Mouse (Mus musculus) embryo, embryonic 10.5 days (tissue): ENCODE results near the gene Clcn7.
A peak's percentile ranks its signal among the peaks of the same experiment; 100 is the strongest.
"Not testable (repeated sequence)": the region's sequence is repeated elsewhere in the genome, so short reads cannot be mapped to it uniquely, and the experiment has no call there.

Source experiments
- DNase-seq: peaks from one replicate; pipeline ENCODE4 v3.0.0-alpha.2; 2015; ENCODE audit warnings: low spot score

Clcn7 gene

DNA sequence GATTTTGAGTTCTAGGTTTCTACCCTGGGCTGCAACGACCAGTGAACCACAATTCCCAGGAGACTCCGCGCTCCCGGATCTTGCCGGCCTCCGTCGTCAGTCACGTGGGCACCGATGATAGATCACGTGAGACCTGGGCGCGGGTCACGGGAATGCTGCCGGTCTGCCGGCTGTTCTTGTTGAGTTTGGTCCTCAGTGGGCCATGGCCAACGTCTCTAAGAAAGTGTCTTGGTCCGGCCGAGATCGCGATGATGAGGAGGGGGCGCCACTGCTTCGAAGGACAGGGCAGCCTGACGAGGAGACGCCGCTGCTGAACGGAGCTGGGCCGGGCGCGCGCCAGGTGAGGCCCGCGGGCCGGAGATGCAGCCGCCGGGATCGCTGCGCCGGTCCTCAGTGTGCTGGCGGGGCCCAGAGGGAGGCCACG lies at the start of gene Clcn7:
Gene Clcn7, plus strand, starts transcription at position 117 of the 424 bp plus-strand sequence.
- DNase-seq: peak; percentile 96

DNA sequence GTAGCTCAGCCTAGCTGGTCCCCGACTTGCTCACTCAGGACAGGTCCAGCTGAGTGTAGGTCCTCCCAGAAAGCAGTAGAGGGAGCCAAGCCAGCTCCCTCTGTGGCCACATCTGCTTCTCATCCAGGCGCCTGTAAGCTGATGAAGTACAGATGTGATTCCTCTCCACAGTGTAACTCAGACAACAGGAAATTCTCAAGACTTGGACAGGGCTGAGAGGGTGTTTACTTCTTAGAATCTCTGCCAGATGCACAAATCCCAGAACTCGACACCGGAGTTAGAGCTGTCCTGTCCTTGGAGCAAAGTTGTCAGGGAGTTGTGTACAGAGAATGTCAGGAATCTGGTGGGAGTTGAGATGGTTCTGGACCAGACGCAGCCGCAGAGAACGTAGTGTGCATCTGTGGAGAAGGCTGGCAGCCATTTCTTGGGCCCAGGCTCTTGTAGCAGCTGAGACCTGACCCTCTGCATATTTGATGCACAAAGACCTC lies 49.7 kb upstream of the Clcn7 start, which contains the start of gene Tmem204:
Gene Tmem204, minus strand, starts transcription at position 148 of the 488 bp plus-strand sequence.
- peak; percentile 90 for DNase-seq

DNA sequence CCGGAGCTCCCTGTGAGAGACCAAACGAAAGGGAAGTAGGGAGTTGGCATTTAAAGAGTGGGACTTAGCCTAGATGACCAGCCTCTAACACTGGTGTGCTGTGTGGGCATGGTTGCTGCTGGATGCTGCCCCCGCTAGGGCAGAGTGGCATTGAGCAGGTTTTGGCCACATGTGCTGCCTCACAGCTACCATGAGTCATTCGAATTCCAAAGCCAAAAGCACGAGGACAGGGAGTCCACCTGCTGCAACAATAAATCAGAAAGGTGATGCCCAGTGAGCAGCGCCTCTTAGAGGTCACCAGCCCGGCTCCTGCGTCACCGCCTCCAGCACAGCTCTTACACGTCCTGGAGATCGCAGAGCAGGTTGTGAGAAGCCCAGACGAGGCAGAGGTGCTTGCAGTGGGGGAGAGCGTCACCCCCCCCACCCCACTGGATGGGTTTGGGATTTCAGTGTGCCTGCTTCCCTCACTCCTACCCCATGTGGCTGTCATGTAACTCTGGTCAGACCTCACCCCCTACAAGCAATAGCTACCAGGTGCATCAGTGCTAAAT lies 48.3 kb upstream of the Clcn7 start:
- no peak for DNase-seq

DNA sequence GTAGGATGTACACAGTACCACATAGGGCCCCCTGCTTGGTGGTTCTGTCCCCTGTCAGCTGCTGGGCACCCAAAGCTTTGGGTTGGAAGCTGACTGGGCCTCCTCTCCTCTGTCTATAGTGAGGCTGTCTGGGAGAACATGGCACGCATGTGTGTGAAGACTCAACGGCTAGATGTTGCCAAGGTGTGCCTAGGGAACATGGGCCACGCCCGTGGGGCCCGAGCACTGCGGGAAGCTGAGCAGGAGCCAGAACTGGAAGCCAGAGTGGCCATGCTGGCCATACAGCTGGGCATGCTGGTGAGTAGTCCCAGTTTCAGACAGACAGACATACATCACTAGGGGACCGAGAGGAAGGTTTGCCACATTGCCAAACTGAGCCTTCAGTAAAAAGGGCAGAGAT lies 46.5 kb upstream of the Clcn7 start:
- no peak for DNase-seq

DNA sequence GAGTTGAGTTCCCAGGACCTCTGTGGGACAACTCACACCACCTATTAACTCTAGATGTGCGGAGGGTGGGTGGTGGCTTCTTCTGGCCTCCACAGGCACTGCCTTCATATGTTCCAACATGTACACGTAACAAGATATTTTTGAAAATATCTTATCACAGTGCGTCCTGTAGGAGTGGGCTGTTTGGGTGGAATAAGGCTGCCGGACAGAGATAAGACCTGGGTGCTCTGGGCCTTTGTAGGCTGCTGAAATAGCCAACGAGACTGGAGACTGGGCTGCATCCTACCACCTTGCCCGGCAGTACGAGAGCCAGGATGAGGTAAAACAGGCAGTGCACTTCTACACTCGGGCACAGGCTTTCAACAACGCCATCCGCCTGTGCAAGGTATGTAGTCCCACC lies 44.0 kb upstream of the Clcn7 start:
- DNase-seq: no peak

DNA sequence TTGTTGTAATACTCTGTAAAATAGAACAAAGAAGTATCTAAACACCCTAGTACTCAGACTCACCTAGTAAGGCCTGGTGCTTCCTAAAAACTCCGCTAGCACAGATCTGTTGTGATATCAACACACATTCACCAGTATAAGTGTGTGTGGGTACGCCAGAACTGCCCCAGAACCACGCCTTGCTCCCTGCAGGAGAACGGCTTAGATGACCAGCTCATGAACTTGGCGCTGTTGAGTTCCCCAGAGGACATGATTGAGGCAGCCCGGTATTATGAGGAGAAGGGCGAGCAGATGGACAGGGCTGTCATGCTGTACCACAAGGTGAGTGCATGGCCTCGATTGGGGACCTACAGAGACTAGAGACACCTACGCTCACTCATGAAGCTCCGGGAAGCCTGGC lies 42.7 kb upstream of the Clcn7 start:
- no peak for DNase-seq

DNA sequence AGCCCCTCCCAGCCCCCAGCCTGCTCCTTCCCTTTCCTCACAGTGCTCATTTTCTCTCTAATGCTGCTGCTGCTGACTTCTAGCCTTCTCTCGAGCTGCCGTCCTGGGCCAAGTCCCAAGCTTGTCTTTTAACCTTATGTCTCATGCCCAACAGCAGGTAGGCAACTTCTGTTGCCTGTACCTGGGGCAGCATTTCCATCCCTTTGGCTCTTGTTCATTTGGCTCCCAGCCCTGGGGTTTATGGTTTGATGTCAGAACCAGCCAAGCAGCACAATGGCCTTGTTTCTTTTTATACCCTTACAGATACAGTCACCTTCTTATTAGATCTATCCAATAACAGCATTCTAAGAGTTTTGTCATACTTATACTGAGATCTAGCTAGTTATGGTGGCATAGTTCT lies 37.0 kb upstream of the Clcn7 start:
- DNase-seq: no peak

DNA sequence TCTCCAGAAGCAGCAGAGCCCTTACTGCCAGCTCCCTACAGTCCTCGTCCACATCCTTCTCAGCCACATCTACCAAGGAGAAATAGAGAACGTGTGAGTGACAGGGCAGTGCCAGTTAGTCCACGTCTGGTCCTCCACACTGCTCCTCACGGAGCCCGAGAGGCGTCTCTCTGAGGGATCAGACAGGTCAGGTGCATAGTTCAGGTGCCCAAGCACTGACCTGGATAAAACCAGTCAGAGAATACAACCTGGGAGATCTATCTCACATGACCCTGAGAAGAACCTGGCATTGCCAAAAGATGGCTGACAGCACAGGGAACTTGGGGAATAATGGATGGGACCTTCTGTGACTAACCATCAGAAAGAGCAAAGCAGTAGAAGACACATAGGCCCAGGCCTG lies 33.1 kb upstream of the Clcn7 start:
- DNase-seq: no peak

DNA sequence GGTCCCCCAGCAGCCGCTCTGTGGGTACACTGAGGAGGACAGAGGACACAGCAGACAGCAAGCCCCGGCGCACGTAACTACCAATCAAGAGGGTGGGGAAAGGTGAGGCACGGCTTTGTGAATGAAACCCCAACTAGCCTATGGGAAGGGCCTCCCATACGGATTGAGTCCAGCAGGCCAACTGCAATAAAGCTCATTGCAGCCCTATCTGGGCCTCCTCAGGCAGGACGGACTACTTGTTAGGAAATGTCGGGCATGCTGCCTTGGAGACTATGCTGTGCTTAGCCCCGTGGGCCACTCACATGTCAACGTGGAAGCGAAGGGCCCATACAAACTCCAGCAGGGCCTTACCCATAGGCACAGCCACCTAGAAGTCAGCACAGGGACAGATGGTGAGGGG lies 31.9 kb upstream of the Clcn7 start:
- DNase-seq: no peak

DNA sequence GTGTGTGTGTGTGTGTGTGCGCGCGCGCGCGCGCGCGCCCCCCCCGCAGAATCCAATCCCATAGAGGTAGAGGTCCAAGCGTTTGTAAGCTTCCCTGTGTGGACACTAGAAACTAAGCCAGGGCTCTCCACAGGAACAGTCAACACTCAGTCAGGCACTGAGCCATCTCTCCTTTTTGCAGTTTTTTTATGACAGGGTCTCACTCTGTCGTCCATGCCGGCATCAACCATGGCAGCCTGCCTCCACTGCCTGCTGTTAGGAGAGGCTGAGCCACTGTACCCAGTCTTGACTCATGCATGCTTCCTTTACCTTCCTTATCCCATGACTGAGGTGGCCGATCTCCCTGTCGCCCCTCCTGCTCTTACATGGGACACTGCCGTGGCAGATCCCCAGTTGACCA lies 25.4 kb upstream of the Clcn7 start:
- no peak for DNase-seq

DNA sequence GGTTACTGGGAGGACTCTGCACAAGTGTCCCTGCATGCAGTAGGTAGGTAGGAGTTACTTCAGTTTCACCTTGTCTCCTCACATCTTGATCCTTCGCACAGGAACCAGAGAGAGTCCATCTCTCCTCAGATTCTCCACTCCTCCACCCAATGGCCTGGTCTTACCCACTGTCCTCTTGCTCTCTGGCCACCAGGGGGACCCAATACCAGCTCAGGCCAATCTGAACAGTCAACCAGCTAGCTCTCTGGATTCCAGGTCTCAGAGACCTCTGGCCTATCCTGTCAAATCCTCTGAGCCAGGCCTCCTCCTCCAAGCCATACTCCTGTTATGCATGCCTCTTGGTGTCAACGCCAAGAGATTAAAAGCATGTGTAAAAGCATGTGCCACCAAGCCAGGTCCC lies 23.6 kb upstream of the Clcn7 start:
- DNase-seq: peak; percentile 60

DNA sequence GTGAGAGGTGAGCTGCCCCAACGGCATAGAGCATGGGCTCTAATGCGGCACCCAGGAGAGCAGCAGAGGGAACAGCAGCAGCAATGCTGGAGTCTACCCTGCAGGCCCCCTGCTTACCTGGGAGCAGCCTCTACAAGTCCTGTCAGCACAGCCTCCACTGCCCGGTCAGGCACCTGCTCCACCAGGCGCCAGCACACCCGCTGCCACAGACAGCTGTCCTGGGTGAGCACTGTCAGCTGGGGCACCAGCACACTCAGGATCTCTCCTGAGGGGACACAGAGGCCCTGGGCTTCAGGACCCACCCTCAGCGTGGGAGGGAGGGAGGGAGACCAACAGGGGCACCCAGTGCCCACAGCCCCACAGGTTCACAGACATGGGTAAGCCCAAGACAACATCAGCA lies 22.6 kb upstream of the Clcn7 start:
- DNase-seq: no peak

DNA sequence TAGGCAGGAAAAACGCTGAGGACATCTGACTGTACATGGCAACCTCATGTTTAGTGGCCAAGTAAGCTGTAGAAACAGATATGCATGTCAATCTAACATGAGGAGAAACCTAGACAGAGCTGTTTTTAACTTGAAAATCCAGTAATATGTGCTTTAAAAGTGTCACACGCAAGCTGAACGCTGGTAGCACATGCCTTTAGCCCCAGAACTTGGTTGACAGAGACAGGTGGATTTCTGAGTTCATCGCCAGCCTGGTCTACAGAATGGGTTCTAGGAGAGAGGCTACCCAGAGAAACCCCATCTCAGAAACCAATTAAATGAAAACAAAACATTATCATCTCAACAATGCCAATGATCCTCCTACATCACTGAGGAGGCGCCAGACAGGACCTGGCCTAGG lies 22.0 kb upstream of the Clcn7 start:
- no peak for DNase-seq

DNA sequence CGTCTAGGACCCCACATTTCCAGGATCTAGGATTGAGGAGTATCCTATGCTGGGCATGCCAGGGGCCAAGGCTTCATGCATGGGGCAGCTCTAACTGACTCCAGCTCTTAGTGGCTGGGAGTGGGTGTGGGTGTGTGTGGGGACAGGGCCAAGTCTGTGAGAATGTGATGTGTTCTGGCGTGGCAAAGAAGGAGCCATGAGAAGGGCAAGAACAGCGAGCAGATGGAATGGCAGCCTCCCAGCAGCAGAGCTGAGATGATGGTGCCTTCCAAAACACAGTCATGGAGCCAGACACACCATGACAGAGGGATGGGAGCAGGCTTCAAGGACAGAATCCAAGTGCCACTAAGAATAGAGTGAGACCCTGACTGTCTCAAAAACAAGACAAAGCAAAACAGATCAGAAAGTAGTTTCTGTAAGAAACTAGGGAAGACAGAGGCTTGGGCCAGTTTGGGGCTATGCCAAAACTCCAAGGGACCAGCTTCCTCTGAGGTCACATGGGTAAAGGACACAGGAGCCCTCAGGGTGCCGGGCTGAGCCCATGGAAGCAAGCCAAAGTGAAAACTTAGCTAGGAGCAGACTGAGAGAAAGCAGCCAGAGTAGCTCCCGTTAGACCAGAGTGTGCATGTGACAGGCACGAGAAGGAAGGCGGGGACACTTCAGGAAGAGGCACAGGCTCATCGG lies 21.3 kb upstream of the Clcn7 start:
- no peak for DNase-seq

DNA sequence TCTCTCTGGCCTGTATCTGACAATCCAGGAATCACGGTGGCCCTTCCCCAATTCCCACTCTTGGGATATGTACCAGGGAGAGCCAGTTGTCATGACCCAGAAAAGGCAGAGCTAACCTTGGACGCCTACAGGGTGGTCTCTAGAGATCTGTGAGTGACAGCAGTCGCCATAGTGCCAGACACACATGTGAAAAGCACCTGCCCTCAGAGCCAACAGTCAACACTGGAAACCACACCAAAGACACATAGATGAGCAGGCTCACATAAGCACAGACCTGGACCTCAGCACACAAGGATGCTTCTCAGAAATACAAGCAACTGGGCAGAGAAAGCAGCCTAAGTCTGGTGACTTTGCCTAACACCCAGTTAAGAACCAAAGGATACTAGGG lies 20.8 kb upstream of the Clcn7 start:
- DNase-seq: no peak

DNA sequence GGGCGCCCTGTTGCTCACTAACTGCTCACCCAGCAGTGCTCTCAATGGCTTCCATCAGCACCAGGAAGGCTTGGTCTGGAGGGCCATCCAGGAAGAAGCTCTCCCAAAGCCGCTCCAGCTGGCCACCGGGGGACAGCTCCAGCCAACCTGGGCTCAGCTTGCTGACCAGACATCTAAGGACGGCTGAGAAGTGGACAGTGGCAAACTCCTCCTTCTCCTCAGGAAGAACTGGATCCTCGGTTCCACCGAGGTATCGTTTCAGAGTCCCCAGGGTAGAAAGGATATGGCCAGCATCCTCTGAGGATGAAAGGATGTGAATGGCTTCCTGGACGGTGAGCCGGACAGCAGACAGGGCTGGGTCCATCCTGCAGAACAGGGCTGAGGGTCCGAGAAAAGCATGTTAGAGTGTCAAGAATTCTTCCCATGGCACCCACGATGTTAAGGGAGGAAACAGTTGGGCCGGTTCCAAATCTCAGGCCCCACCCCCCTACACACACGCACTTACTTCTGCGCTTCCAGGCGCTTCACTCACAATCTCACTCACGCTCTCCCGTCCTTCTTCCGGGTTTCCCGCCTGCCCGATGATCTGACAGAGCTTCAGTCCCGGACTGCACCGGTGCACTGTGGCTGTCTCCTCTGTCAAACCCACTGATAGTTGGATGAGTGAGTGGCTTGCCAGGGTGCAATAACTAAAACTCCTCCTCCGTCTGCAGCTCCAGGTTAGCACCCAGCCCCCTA lies 18.1 kb upstream of the Clcn7 start:
- no peak for DNase-seq

DNA sequence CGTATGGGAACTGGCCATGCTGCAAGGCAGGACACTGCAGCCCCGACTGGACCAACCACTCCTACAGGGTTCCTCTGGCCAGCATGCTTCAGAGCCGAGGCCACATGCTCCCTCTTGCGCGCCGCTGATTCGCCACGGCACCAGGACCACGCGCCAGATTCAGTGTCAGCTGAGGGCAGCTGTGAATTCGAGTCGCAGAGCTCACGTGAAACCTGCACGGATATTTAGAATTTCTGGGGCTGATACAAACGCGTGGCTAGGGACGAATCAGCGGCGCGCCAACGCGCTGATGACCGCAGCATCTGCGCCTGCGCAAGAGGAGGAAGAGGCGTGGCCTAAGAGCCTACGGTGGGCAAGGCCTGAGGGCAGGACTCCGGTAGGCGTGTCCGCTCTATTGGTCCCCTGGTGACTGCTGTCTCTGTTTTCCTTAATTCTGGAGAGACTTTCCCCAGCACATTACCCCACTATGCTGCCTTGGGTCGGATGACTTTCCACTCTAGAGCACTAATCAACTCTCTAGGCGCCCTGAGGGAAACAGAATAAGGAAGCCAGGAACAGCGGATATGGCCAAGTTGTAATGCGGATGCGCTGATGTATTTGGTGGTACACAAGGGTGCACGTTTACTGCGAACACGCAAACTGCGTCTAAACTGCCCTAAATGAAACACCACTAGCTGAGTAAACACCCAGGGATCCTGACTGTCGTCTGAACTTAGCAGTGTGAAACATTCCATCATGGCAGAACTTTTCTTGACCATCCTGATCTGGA lies 17.3 kb upstream of the Clcn7 start, which contains the start of gene Telo2:
Gene Telo2, minus strand, starts transcription at position 304 of the 769 bp plus-strand sequence.
- DNase-seq: peak; percentile 95

DNA sequence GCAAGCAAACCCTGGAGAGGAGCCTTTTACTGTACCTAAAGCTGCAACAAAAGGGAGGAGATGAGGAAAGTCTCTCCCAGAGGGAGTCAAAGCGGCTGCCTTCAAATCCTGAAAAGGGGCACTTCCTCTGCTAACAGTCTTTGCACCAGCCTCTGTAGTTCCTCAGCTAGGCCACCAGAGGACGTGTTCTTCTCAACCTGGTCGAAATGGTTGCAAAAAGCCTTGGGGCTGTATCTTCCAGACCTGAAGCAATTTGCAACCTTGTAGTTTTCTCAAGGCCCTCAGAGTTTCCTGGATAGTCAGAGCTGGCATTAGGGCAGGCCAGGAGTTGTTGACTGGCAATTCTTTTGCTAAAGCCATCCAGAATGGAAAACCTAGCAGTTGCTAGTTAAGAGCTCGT lies 15.9 kb upstream of the Clcn7 start:
- DNase-seq: no peak

DNA sequence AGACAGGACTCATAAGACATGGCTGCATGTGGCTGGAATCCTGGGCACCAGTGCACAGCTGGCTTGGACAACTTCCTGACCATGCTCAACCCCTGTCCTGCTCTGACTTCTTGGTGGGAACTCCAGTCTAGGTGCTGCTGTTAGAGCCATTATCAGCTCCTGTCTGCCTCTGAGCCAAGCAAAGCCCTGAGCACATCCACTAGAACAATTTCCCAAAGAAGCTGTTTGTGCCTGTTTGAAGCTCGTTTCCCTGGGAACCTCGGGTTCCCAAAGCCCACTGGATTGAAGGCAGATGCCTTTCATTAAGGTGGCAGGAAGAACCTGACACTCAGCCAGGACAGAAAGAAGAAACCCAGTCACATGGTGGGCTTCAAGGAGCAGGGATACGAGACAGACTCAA lies 12.8 kb upstream of the Clcn7 start, which contains the start of gene Ptx4:
Gene Ptx4, plus strand, starts transcription at position 355 of the 400 bp plus-strand sequence.
- peak; percentile 18 for DNase-seq

DNA sequence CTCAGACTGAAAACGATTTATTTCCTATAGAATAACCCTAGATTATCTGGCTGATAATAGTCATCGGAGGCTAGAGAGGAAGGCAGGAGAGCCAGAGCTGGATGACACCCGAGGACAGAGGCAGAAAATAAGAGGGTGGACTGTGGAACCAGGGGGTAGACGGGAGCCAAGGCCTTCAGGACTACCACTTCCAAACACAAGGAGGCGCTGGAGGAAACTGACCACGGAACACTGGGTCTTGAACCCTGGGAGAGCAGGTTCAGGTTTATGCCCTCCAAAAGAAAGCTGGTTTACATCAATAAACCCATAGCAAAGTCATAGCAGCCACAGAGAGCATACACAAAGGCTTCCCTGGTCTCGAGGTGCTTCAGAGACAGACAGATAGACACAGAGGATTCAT lies 9.2 kb upstream of the Clcn7 start:
- peak; percentile 38 for DNase-seq

DNA sequence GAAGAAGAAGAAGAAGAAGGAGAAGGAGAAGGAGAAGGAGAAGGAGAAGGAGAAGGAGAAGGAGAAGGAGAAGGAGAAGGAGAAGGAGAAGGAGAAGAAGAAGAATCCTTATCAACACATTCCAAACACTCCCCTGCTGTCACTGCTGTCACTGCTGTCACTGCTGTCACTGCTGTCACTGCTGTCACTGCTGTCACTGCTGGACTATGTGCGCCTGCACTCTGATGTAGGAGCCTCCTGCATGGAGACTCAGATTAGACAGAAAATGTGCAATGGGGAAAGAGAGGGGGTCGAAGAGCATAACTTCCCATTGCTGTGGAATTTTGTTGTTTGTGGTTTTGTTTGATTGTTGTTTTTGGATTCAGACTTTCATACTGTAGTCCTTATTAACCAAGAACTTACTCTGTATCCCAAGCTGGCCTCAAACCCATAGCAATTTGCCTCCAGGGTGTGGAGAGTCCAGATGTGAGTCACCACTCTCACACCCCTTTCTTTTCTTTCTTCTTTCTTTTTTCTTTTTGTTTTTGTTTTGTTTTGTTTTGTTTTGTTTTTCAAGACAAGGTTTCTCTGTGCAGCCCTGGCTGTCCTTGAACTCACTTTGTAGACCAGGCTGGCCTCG lies 7.6 kb upstream of the Clcn7 start:
- DNase-seq: not testable (repeated sequence)

DNA sequence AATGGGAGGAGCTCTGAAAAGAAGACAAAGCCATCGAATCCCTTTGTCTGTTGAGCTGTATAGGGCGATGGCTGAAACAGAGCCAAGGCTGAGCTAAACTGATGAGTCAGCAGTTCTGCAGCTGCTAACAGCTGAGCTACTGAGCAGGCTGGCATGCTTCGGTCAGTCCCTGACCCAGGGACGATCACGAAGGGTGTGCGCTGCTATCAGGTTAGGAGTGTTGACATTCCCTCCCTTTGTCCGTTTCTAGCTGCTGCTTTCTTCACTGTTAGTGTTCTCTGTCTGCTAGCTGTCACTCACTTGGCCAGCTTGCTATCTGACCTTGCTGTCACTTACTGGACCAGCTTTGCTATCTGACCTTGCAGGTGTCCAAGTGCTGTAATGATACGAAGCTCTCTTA lies 6.1 kb upstream of the Clcn7 start:
- peak; percentile 23 for DNase-seq
